Mouse (Mus musculus): ENCODE data around the gene Ykt6. TPM values are rescaled to one million over a fixed set of nuclear protein-coding genes. Genes with fewer than 3 reads are reported as not detected.

Ykt6 gene
- polyA plus RNA-seq (2015; fragmentation: Nextera tagmentation; extraction: Ambion mirVana): 108 TPM in 2 replicates

DNA sequence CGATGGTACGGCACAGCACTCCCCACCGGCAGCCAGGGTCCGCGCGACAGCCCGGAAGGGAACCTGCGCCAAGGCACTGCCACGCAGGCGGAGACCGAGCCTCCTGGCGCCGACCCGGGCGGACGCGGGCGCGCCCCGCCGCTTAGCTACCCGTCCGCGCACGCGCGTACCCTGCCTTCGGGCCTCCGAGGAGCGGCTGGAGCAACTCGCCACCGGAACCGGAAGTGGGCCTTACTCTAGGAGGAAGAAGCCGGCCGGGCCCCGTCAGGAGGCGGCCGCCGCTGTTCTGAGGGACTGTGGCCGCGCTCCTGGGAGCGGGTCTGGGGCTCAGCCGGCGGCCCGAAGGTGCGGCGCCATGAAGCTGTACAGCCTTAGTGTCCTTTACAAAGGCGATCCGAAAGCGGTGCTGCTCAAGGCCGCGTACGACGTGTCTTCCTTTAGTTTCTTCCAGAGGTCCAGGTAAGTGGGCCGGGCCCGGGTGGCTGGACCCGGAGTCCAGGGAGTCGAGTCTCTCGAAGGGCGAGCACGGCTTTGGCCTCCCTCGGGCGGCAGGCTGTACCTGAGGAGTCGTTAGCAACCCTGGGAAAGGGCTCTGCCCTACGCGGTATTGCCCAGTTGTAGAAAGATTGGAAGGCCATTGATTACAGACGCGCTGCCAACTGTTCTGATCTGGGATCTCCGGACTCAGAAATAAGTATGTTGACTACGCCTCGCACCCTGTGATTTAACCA lies at the start of gene Ykt6:
Gene Ykt6, plus strand, starts transcription at position 148 of the 731 bp plus-strand sequence.
- Histone ChIP-seq H3K27ac (ENCODE audit: low read length) (peak within 1 kb of the TSS; percentile 93), H3K4me3 (ENCODE audit: low read depth, low read length) (peak within 1 kb of the TSS; percentile 60), H3K4me2 (ENCODE audit: low read length) (peak within 1 kb of the TSS; percentile 76), H3K27me3 (ENCODE audit: control insufficient read depth, insufficient read depth, low read depth, low read length) (no peaks in the 10 kb centered on the region), H3K9ac (ENCODE audit: low read depth, low read length) (peak within 1 kb of the TSS; percentile 83), H3K9me3 (replicated peaks; ENCODE audit: control insufficient read depth, low read length, poor library complexity, severe bottlenecking) (no peaks in the 10 kb centered on the region), H3K4me1 (ENCODE audit: control insufficient read depth, insufficient read depth, low read length) (peaks cover 17% of the 10 kb centered on the region), H3K36me3 (ENCODE audit: control insufficient read depth, insufficient read depth, low read length) (peaks cover 10% of the 10 kb centered on the region)
- under 1% methylated on average over 71 of the region's 71 CpGs for WGBS
- peak; percentile 96 for ATAC-seq

DNA sequence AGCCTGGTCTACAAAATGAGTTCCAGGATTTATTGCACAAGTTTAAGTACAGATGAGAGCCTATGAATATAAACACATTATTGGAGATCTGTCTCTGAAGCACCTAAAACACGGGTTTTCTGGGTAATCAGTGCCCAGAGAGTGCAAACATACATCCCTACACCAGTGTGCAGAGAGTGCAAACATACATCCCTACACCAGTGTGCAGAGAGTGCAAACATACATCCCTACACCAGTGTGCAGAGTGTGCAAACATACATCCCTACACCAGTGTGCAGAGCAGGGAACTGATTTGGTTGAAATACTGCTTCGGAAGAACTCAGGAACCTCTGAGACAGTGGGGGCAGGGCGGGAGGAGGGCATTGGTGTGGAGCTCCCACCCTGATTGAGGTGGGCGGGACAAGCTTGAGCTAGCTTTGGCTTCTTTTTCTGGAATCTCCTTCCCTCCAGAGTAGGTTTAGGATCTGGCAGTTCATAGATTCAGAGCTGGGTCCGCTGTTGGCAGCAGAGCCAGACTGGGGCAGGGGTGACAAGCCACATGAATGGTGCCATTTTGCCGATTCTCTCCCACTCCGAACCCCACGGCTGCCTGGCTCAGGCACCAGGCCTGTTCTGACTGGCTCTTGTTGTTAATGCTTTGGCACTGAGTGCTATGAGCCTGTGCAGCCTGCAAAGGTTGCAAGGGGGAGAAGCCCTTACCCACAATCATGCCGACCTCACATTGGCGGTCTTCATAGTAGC lies 49.5 kb upstream of the Ykt6 start:
- Histone ChIP-seq H3K4me3 (ENCODE audit: low read depth, low read length) (no peak overlapping the region), H3K4me1 (ENCODE audit: control insufficient read depth, insufficient read depth, low read length) (peaks cover 18% of the 10 kb centered on the region), H3K36me3 (ENCODE audit: control insufficient read depth, insufficient read depth, low read length) (no peaks in the 10 kb centered on the region), H3K27me3 (ENCODE audit: control insufficient read depth, insufficient read depth, low read depth, low read length) (no peaks in the 10 kb centered on the region), H3K27ac (ENCODE audit: low read length) (no peak overlapping the region), H3K9ac (ENCODE audit: low read depth, low read length) (no peak overlapping the region), H3K9me3 (replicated peaks; ENCODE audit: control insufficient read depth, low read length, poor library complexity, severe bottlenecking) (no peaks in the 10 kb centered on the region), H3K4me2 (ENCODE audit: low read length) (no peak overlapping the region)
- ATAC-seq: no peak
- 81% methylated on average over 10 of the region's 10 CpGs for WGBS

DNA sequence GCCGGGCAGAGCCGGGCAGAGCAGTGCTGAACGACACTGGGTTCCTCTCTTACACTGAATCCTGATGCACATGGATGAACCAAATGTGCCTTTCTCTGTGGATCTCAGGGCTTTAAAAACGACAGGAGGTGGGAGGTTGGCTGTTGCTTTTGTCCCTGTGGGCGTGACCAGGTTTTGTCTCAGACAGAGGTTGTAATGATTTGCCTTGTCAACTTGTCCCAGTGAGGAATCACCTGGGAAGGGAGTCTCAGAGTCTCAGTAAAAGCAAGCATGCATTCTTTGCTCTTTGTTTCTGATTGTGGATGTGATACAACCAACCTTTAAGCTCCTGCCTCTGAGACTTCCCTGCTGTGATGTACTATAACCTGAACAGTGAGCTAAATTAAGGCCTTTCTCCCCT lies 48.4 kb upstream of the Ykt6 start:
- Histone ChIP-seq H3K4me3 (ENCODE audit: low read depth, low read length) (no peak overlapping the region), H3K9ac (ENCODE audit: low read depth, low read length) (no peak overlapping the region), H3K27me3 (ENCODE audit: control insufficient read depth, insufficient read depth, low read depth, low read length) (no peaks in the 10 kb centered on the region), H3K27ac (ENCODE audit: low read length) (no peak overlapping the region), H3K36me3 (ENCODE audit: control insufficient read depth, insufficient read depth, low read length) (no peaks in the 10 kb centered on the region), H3K4me2 (ENCODE audit: low read length) (no peak overlapping the region), H3K9me3 (replicated peaks; ENCODE audit: control insufficient read depth, low read length, poor library complexity, severe bottlenecking) (no peaks in the 10 kb centered on the region), H3K4me1 (ENCODE audit: control insufficient read depth, insufficient read depth, low read length) (peaks cover 9% of the 10 kb centered on the region)
- WGBS: 39% methylated on average over 5 of the region's 5 CpGs
- no peak for ATAC-seq

DNA sequence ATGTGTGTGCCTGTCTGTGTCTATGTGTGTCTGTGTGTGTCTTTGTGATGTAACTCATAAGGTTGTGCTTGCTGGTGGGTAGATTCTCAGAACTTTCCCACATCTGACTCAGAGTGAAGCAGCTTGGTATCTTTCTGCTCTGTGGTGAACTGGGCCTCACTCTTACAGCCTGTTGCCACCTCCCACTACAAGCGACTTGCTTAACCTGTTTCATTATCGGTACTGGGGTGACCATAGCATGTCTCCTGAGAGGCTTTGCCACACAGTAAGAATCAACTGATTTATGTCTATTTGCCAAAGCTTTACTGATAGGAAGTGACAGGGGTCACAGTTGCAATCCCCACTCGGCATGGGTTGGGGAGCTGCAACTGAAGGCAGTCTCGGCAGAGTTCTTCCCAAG lies 46.9 kb upstream of the Ykt6 start:
- H3K4me1 ChIP-seq (ENCODE audit: control insufficient read depth, insufficient read depth, low read length): no peaks in the 10 kb centered on the region
- no peaks in the 10 kb centered on the region for H3K9me3 ChIP-seq (replicated peaks; ENCODE audit: control insufficient read depth, low read length, poor library complexity, severe bottlenecking)

DNA sequence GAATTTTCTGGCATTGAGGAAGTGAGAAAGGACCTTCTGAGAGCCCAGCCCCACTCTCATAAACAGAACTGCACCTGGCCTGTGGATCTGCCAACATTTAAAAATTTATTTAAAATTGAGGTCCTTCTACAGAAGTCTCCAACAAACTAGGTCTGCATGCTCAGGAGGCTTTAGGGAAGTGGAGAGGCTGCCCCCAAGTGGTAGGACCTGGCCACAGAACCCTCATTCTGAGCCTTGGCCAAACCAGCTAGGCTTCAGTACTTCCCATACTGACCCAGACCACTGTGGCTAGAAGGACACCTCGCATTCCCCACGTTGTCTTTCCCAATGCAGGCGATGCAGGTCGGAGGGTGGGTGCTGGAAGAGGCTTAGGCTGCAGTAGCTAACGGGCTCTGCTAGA lies 42.9 kb upstream of the Ykt6 start:
- WGBS: 36% methylated on average over 5 of the region's 5 CpGs
- Histone ChIP-seq H3K4me1 (ENCODE audit: control insufficient read depth, insufficient read depth, low read length) (no peaks in the 10 kb centered on the region), H3K4me2 (ENCODE audit: low read length) (no peak overlapping the region), H3K27ac (ENCODE audit: low read length) (no peak overlapping the region), H3K4me3 (ENCODE audit: low read depth, low read length) (no peak overlapping the region), H3K36me3 (ENCODE audit: control insufficient read depth, insufficient read depth, low read length) (no peaks in the 10 kb centered on the region), H3K27me3 (ENCODE audit: control insufficient read depth, insufficient read depth, low read depth, low read length) (no peaks in the 10 kb centered on the region), H3K9ac (ENCODE audit: low read depth, low read length) (no peak overlapping the region), H3K9me3 (replicated peaks; ENCODE audit: control insufficient read depth, low read length, poor library complexity, severe bottlenecking) (no peaks in the 10 kb centered on the region)
- ATAC-seq: no peak

More for the DNA sequence above, 46.9 kb upstream of the Ykt6 start:
- 79% methylated on average over 4 of the region's 4 CpGs for WGBS
- H3K4me2 ChIP-seq (ENCODE audit: low read length): no peak overlapping the region
- no peak overlapping the region for H3K27ac ChIP-seq (ENCODE audit: low read length)
- H3K9ac ChIP-seq (ENCODE audit: low read depth, low read length): no peak overlapping the region
- no peaks in the 10 kb centered on the region for H3K36me3 ChIP-seq (ENCODE audit: control insufficient read depth, insufficient read depth, low read length)
- H3K27me3 ChIP-seq (ENCODE audit: control insufficient read depth, insufficient read depth, low read depth, low read length): no peaks in the 10 kb centered on the region
- H3K4me3 ChIP-seq (ENCODE audit: low read depth, low read length): no peak overlapping the region
- ATAC-seq: no peak

DNA sequence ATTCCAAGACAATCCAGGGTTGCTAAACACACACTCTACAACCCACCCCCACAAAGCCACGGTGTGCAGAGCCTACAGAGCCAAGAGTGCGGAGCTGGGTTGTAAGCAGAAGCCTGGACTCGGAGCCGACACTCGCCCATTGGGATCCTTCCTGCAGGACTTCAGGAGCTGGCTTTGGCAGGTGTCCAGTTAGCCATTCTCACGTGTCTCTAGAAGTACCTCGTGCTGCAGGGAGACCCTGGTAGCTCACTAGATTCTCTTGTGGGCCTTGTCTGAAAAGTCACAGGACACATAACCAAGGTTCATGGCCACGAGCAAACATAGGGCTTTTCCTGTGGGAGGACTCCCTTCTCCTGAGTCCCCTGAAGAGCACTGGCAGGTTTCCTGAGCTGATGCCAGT lies 42.2 kb upstream of the Ykt6 start:
- Histone ChIP-seq H3K9me3 (replicated peaks; ENCODE audit: control insufficient read depth, low read length, poor library complexity, severe bottlenecking) (no peaks in the 10 kb centered on the region), H3K4me2 (ENCODE audit: low read length) (no peak overlapping the region), H3K27me3 (ENCODE audit: control insufficient read depth, insufficient read depth, low read depth, low read length) (no peaks in the 10 kb centered on the region), H3K27ac (ENCODE audit: low read length) (no peak overlapping the region), H3K36me3 (ENCODE audit: control insufficient read depth, insufficient read depth, low read length) (no peaks in the 10 kb centered on the region), H3K4me3 (ENCODE audit: low read depth, low read length) (no peak overlapping the region), H3K4me1 (ENCODE audit: control insufficient read depth, insufficient read depth, low read length) (no peaks in the 10 kb centered on the region), H3K9ac (ENCODE audit: low read depth, low read length) (no peak overlapping the region)
- ATAC-seq: no peak
- WGBS: 67% methylated on average over 8 of the region's 8 CpGs

DNA sequence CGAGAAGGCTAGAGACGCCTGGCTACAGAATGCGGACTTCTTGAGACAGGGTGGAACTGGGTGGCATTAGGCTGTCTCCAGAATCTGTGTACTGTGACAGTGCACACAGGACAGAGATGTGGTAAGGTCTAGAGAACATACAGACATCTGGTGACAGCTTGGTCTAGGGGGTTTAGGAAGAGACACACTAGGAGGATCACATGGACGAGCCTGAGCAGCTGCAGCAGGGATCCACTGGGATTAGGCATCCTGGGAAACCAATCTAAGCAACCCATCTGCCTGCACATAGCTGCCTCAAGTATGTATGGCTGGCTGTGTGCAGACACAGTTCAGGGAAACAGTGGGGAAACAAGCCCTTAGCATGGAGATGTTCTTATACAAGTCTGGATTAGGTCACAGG lies 41.6 kb upstream of the Ykt6 start:
- no peak overlapping the region for H3K27ac ChIP-seq (ENCODE audit: low read length)
- no peak for ATAC-seq
- H3K9ac ChIP-seq (ENCODE audit: low read depth, low read length): no peak overlapping the region
- no peaks in the 10 kb centered on the region for H3K27me3 ChIP-seq (ENCODE audit: control insufficient read depth, insufficient read depth, low read depth, low read length)
- H3K4me1 ChIP-seq (ENCODE audit: control insufficient read depth, insufficient read depth, low read length): no peaks in the 10 kb centered on the region
- H3K4me2 ChIP-seq (ENCODE audit: low read length): no peak overlapping the region
- 79% methylated on average over 4 of the region's 4 CpGs for WGBS
- no peaks in the 10 kb centered on the region for H3K9me3 ChIP-seq (replicated peaks; ENCODE audit: control insufficient read depth, low read length, poor library complexity, severe bottlenecking)
- no peaks in the 10 kb centered on the region for H3K36me3 ChIP-seq (ENCODE audit: control insufficient read depth, insufficient read depth, low read length)
- no peak overlapping the region for H3K4me3 ChIP-seq (ENCODE audit: low read depth, low read length)

DNA sequence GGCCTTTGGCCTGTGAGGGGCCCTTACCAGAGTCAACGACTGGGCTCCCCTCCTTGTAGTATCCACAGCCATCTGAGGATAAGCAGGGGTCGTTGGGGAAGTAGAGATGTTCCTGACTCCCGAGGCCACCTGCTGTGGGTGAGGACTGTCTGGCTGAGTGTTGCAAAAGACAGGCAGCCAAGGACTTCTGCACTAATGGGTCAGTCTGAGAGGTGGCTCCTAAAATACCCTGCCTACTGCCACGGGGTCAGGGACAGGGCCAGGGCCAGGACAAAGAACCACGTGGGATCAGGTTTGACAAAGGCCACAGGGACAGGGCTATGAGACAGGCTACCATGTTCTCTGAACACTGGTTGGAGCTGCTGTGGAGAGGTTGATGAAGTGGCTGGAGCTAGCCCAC lies 40.6 kb upstream of the Ykt6 start:
- WGBS: 56% methylated on average over 5 of the region's 5 CpGs
- H3K36me3 ChIP-seq (ENCODE audit: control insufficient read depth, insufficient read depth, low read length): no peaks in the 10 kb centered on the region
- H3K4me2 ChIP-seq (ENCODE audit: low read length): no peak overlapping the region
- ATAC-seq: no peak
- H3K4me1 ChIP-seq (ENCODE audit: control insufficient read depth, insufficient read depth, low read length): no peaks in the 10 kb centered on the region
- no peak overlapping the region for H3K4me3 ChIP-seq (ENCODE audit: low read depth, low read length)
- no peaks in the 10 kb centered on the region for H3K9me3 ChIP-seq (replicated peaks; ENCODE audit: control insufficient read depth, low read length, poor library complexity, severe bottlenecking)
- no peak overlapping the region for H3K27ac ChIP-seq (ENCODE audit: low read length)
- H3K9ac ChIP-seq (ENCODE audit: low read depth, low read length): no peak overlapping the region
- no peaks in the 10 kb centered on the region for H3K27me3 ChIP-seq (ENCODE audit: control insufficient read depth, insufficient read depth, low read depth, low read length)

DNA sequence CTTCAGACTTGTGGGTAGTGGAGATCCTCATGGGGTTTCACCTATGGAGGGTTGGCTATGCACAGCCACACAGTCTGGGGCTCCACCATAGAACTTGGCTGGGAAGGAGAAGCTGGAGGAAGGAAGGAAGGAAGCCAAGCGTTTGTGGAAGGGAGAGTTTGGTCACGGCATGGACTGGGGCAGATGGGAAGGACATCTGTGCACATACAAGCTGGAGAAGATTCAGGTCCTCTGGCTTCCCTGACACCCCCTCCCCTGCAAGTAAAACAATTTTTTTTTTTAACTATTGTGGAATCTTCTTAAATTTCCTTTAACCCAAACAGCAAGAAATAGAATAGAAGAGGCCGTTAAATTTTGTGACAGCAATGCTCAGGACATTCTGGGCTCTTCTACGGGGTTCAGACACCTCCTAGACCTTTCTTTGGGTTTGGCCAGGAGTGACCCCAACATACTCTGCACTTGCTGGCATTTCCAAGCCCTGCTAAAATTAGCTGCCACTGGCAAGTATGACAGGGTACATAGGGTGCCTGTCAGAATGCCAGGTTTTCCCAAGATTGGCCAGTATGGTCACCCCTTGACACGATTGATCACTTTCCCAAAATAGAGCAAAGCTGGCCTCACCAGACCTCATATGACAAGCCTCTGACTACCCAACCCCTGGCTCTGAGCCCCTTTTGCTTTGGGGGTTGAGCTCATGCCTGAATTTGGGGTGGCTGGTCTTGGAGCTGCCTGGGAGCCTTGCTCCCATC lies 39.9 kb upstream of the Ykt6 start:
- H3K4me1 ChIP-seq (ENCODE audit: control insufficient read depth, insufficient read depth, low read length): no peaks in the 10 kb centered on the region
- ATAC-seq: no peak
- H3K27ac ChIP-seq (ENCODE audit: low read length): no peak overlapping the region
- H3K4me3 ChIP-seq (ENCODE audit: low read depth, low read length): no peak overlapping the region
- H3K9ac ChIP-seq (ENCODE audit: low read depth, low read length): no peak overlapping the region
- H3K4me2 ChIP-seq (ENCODE audit: low read length): no peak overlapping the region
- 87% methylated on average over 5 of the region's 5 CpGs for WGBS
- no peaks in the 10 kb centered on the region for H3K36me3 ChIP-seq (ENCODE audit: control insufficient read depth, insufficient read depth, low read length)
- no peaks in the 10 kb centered on the region for H3K27me3 ChIP-seq (ENCODE audit: control insufficient read depth, insufficient read depth, low read depth, low read length)
- no peaks in the 10 kb centered on the region for H3K9me3 ChIP-seq (replicated peaks; ENCODE audit: control insufficient read depth, low read length, poor library complexity, severe bottlenecking)

All from midbrain, embryonic 16.5 days (tissue).